Mouse (Mus musculus) MEL (cell line): ENCODE measurements at regions not wholly inside any gene's neighbourhood (a gene's known extent, or its start where the extent isn't known, plus 50 kb on each side); places are given as distances from the start of the nearest gene placed in this dataset.

ENCODE experiments used
- DNase-seq: peaks from one replicate; pipeline ENCODE4 v3.0.0; 2011; ENCODE audit warnings: low read depth, low spot score
- H3K27ac ChIP-seq: 2 replicates; pipeline ENCODE4 v1.5.1; 2012; ENCODE audit warnings: low read depth, mild to moderate bottlenecking, control low read depth, low read length, moderate library complexity; ENCODE audit not compliant: control insufficient read depth
- H3K27me3 ChIP-seq, 2 experiments: fragments of 150-350 bp in 1 of 2; sonication (generic) in 1 of 2; 2 replicates each; pipeline ENCODE4 v1.6.1; 2012; ENCODE audit warnings: low read length in 2 of 2, mild to moderate bottlenecking in 2 of 2, improper control_type of control experiment in 1 of 2, moderate library complexity in 1 of 2; ENCODE audit not compliant: insufficient read depth in 2 of 2, control insufficient read depth in 1 of 2
- H3K36me3 ChIP-seq, 2 experiments: 2 replicates each; pipeline ENCODE4 v1.6.1; 2012 to 2014; ENCODE audit warnings: low read length in 2 of 2, improper control_type of control experiment in 1 of 2, inconsistent platforms in 1 of 2, mild to moderate bottlenecking in 1 of 2; ENCODE audit not compliant: insufficient read depth in 2 of 2, control insufficient read depth in 1 of 2
- H3K4me1 ChIP-seq, 2 experiments: fragments of 150-350 bp in 1 of 2; sonication (generic) in 1 of 2; 2 replicates each; pipeline ENCODE4 v1.6.1; 2012; ENCODE audit warnings: low read length in 2 of 2, improper control_type of control experiment in 1 of 2, mild to moderate bottlenecking in 1 of 2; ENCODE audit not compliant: insufficient read depth in 2 of 2, control insufficient read depth in 1 of 2
- H3K4me3 ChIP-seq, 2 experiments: fragments of 150-350 bp in 1 of 2; sonication (generic) in 1 of 2; 2 replicates each; pipeline ENCODE4 v1.5.1; 2012; ENCODE audit warnings: low read depth in 2 of 2, low read length in 2 of 2, mild to moderate bottlenecking in 2 of 2, moderate library complexity in 2 of 2, control low read depth in 1 of 2, improper control_type of control experiment in 1 of 2; ENCODE audit not compliant: control insufficient read depth in 1 of 2, insufficient read depth in 1 of 2
- H3K79me2 ChIP-seq: 2 replicates; pipeline ENCODE4 v1.6.1; 2012; ENCODE audit warnings: mild to moderate bottlenecking, low read length, moderate library complexity; ENCODE audit not compliant: control insufficient read depth, poor library complexity, insufficient read depth
- H3K9ac ChIP-seq: 2 replicates; pipeline ENCODE4 v1.6.1; 2012; ENCODE audit warnings: low read depth, mild to moderate bottlenecking, control low read depth, low read length, moderate library complexity; ENCODE audit not compliant: control insufficient read depth, poor library complexity, severe bottlenecking
- H3K9me3 ChIP-seq: fragments of 150-350 bp; sonication (generic); replicated peaks from 2 replicates; pipeline ENCODE4 v1.6.1; 2012; ENCODE audit warnings: mild to moderate bottlenecking, low read length, improper control_type of control experiment, moderate library complexity; ENCODE audit not compliant: insufficient read depth
- BHLHE40 ChIP-seq: IDR thresholded peaks from 2 replicates; pipeline ENCODE4 v1.6.1; 2012; ENCODE audit warnings: low read depth, mild to moderate bottlenecking, inconsistent platforms, low read length, improper control_type of control experiment, borderline replicate concordance
- CHD1 ChIP-seq: IDR thresholded peaks from 2 replicates; pipeline ENCODE4 v1.6.1; 2012; ENCODE audit warnings: low read depth, mild to moderate bottlenecking, inconsistent platforms, low read length, improper control_type of control experiment
- CHD2 ChIP-seq: IDR thresholded peaks from 2 replicates; pipeline ENCODE4 v1.6.1; 2011; ENCODE audit warnings: low read length, improper control_type of control experiment
- ELF1 ChIP-seq: IDR thresholded peaks from 2 replicates; pipeline ENCODE4 v1.6.1; 2014; ENCODE audit warnings: low read depth, mild to moderate bottlenecking, inconsistent platforms, low read length, improper control_type of control experiment, moderate library complexity
- GABPA ChIP-seq: IDR thresholded peaks from 2 replicates; pipeline ENCODE4 v1.6.1; 2012; ENCODE audit warnings: low read depth, mild to moderate bottlenecking, inconsistent platforms, low read length, improper control_type of control experiment, moderate library complexity
- JUND ChIP-seq: IDR thresholded peaks from 2 replicates; pipeline ENCODE4 v1.6.1; 2011; ENCODE audit warnings: low read depth, mild to moderate bottlenecking, improper control_type of control experiment, low read length
- KAT2A ChIP-seq: conservative IDR thresholded peaks from 2 replicates; pipeline ENCODE4 v1.6.1; 2012; ENCODE audit warnings: low read depth, low read length, improper control_type of control experiment, inconsistent platforms
- MAFK ChIP-seq: IDR thresholded peaks from 2 replicates; pipeline ENCODE4 v1.6.1; 2011; ENCODE audit warnings: low read depth, mild to moderate bottlenecking, low read length, improper control_type of control experiment, borderline replicate concordance
- MAX ChIP-seq: IDR thresholded peaks from 2 replicates; pipeline ENCODE4 v1.6.1; 2011; ENCODE audit warnings: low read length, improper control_type of control experiment
- MAZ ChIP-seq: IDR thresholded peaks from 2 replicates; pipeline ENCODE4 v1.6.1; 2012; ENCODE audit warnings: low read depth, mild to moderate bottlenecking, inconsistent platforms, low read length, improper control_type of control experiment
- MEF2A ChIP-seq: IDR thresholded peaks from 2 replicates; pipeline ENCODE4 v1.6.1; 2014; ENCODE audit warnings: low read depth, mild to moderate bottlenecking, inconsistent platforms, low read length, improper control_type of control experiment; ENCODE audit not compliant: poor library complexity, insufficient replicate concordance, severe bottlenecking; ENCODE audit errors: extremely low read depth
- MYB ChIP-seq: IDR thresholded peaks from 2 replicates; pipeline ENCODE4 v1.6.1; 2011; ENCODE audit warnings: mild to moderate bottlenecking, low read depth, low read length, improper control_type of control experiment
- NELFE ChIP-seq: IDR thresholded peaks from 2 replicates; pipeline ENCODE4 v1.6.1; 2011; ENCODE audit warnings: low read depth, low read length, improper control_type of control experiment
- POLR2A ChIP-seq, 2 experiments: IDR thresholded peaks; 2 replicates each; pipeline ENCODE4 v1.6.1; 2011 to 2012; ENCODE audit warnings: low read length in 2 of 2, mild to moderate bottlenecking in 2 of 2, control low read depth in 1 of 2, improper control_type of control experiment in 1 of 2, low read depth in 1 of 2, moderate library complexity in 1 of 2; ENCODE audit not compliant: control insufficient read depth in 1 of 2, insufficient read depth in 1 of 2, poor library complexity in 1 of 2
- POLR2AphosphoS2 ChIP-seq: IDR thresholded peaks from 2 replicates; pipeline ENCODE4 v1.6.1; 2011; ENCODE audit warnings: low read length, improper control_type of control experiment
- POLR2AphosphoS5 ChIP-seq: IDR thresholded peaks from 2 replicates; pipeline ENCODE4 v1.6.1; 2012; ENCODE audit warnings: low read depth, borderline replicate concordance, mild to moderate bottlenecking, inconsistent platforms, low read length, moderate library complexity, mixed read lengths
- RAD21 ChIP-seq: IDR thresholded peaks from 2 replicates; pipeline ENCODE4 v1.6.1; 2011; ENCODE audit warnings: mild to moderate bottlenecking, low read depth, low read length, improper control_type of control experiment
- RCOR1 ChIP-seq: IDR thresholded peaks from 2 replicates; pipeline ENCODE4 v1.6.1; 2012; ENCODE audit warnings: low read depth, mild to moderate bottlenecking, inconsistent platforms, low read length, improper control_type of control experiment
- SIN3A ChIP-seq: IDR thresholded peaks from 2 replicates; pipeline ENCODE4 v1.6.1; 2012; ENCODE audit warnings: low read length, improper control_type of control experiment, inconsistent platforms
- UBTF ChIP-seq: IDR thresholded peaks from 2 replicates; pipeline ENCODE4 v1.6.1; 2012; ENCODE audit warnings: low read depth, mild to moderate bottlenecking, inconsistent platforms, low read length, improper control_type of control experiment, moderate library complexity, borderline replicate concordance; ENCODE audit not compliant: insufficient read depth
- ZC3H11A ChIP-seq: IDR thresholded peaks from 2 replicates; pipeline ENCODE4 v1.6.1; 2012; ENCODE audit warnings: low read depth, mild to moderate bottlenecking, inconsistent platforms, low read length, improper control_type of control experiment
- ZMIZ1 ChIP-seq: IDR thresholded peaks from 2 replicates; pipeline ENCODE4 v1.6.1; 2012; ENCODE audit warnings: low read depth, mild to moderate bottlenecking, inconsistent platforms, low read length, improper control_type of control experiment, moderate library complexity
- ZNF384 ChIP-seq: IDR thresholded peaks from 2 replicates; pipeline ENCODE4 v1.6.1; 2012; ENCODE audit warnings: low read depth, mild to moderate bottlenecking, inconsistent platforms, low read length, improper control_type of control experiment

GRCm38 (mm10) chr4:89463121-89463520 is 152.3 kb upstream of the Cdkn2b start:
- peaks cover 0 to 13% of the 10 kb centered on the region in 2 experiments; a peak in 3 of 4 replicates for H3K36me3 ChIP-seq
- H3K4me1 ChIP-seq: peaks cover 7 to 8% of the 10 kb centered on the region in 2 experiments
- H3K27me3 ChIP-seq: no peaks in the 10 kb centered on the region
- H3K9ac ChIP-seq: no peak overlapping the region
- no peak for TF ChIP-seq KAT2A
- no peak for TF ChIP-seq POLR2AphosphoS5
- TF ChIP-seq POLR2AphosphoS2: no peak
- TF ChIP-seq JUND: no peak
- no peak for TF ChIP-seq MEF2A
- no peak for TF ChIP-seq RAD21
- TF ChIP-seq BHLHE40: no peak
- TF ChIP-seq UBTF: no peak
- no peak for TF ChIP-seq SIN3A
- no peak for TF ChIP-seq RCOR1
- TF ChIP-seq ZNF384: no peak
- TF ChIP-seq NELFE: no peak
- TF ChIP-seq MAX: no peak
- TF ChIP-seq ZC3H11A: no peak
- no peak for TF ChIP-seq POLR2A (IDR thresholded peaks at IDR 0.05; ENCODE audit: control insufficient read depth in 1 of 2, insufficient read depth in 1 of 2, low read depth in 1 of 2, low read length in 2 of 2, poor library complexity in 1 of 2)
- no peak for TF ChIP-seq MYB
- TF ChIP-seq CHD2: no peak
- no peak for TF ChIP-seq CHD1
- no peak for TF ChIP-seq ELF1
- no peak for TF ChIP-seq MAZ
- TF ChIP-seq, all 39 proteins: peak for 0
- no peaks in the 10 kb centered on the region for H3K9me3 ChIP-seq
- no peak overlapping the region for H3K27ac ChIP-seq
- H3K4me3 ChIP-seq: no peak overlapping the region
- no peak for DNase-seq
- H3K79me2 ChIP-seq: no peaks in the 10 kb centered on the region

GRCm38 (mm10) chr4:89460170-89460762 is 149.4 kb upstream of the Cdkn2b start:
- Histone ChIP-seq H3K79me2 (no peaks in the 10 kb centered on the region), H3K9me3 (no peaks in the 10 kb centered on the region), H3K4me1 (peaks cover 13% of the 10 kb centered on the region in 2 experiments), H3K27ac (no peak overlapping the region), H3K9ac (no peak overlapping the region), H3K27me3 (no peaks in the 10 kb centered on the region), H3K4me3 (no peak overlapping the region), H3K36me3 (peaks cover 0 to 18% of the 10 kb centered on the region in 2 experiments; a peak in 3 of 4 replicates)
- TF ChIP-seq MAFK: peak; percentile 56; the same call in 1 of the 2 replicates
- TF ChIP-seq ZMIZ1: no peak
- no peak for TF ChIP-seq MEF2A
- TF ChIP-seq GABPA: no peak
- TF ChIP-seq MAZ: no peak
- no peak for DNase-seq
